Mouse (Mus musculus) macrophage (primary cell): ENCODE results near the gene Nell1. TPM values are rescaled to one million over a fixed set of nuclear protein-coding genes. Genes with fewer than 3 reads are reported as not detected.

Source experiments
- H3K27ac ChIP-seq: fragments of 350-480 bp; formaldehyde crosslinking; 2 replicates; pipeline ENCODE4 v1.9.0; 2021
- H3K36me3 ChIP-seq: fragments of 350-480 bp; formaldehyde crosslinking; 2 replicates; pipeline ENCODE4 v1.9.0; 2021; ENCODE audit errors: inconsistent target
- H3K4me3 ChIP-seq: fragments of 350-480 bp; formaldehyde crosslinking; 2 replicates; pipeline ENCODE4 v1.9.0; 2021; ENCODE audit errors: inconsistent target
- H3K79me2 ChIP-seq: fragments of 350-480 bp; formaldehyde crosslinking; 2 replicates; pipeline ENCODE4 v1.9.0; 2021; ENCODE audit errors: inconsistent target
- WGBS: methylation state at CpG from one replicate; pipeline ENCODE4 v1.1.7; 2026; ENCODE audit warnings: inconsistent platforms; ENCODE audit not compliant: missing documents; 5-methylcytosine and 5-hydroxymethylcytosine counted together
- polyA plus RNA-seq: library from polyadenylated mRNA; stranded (reverse); fragments of 250-400 nt; gene quantifications from 3 replicates; pipeline ENCODE4 v1.2.4, GENCODE M21; 2018; ENCODE audit warnings: inconsistent platforms

The Nell1 gene
- polyA plus RNA-seq, 1 experiment from 2014 or later: not detected

DNA sequence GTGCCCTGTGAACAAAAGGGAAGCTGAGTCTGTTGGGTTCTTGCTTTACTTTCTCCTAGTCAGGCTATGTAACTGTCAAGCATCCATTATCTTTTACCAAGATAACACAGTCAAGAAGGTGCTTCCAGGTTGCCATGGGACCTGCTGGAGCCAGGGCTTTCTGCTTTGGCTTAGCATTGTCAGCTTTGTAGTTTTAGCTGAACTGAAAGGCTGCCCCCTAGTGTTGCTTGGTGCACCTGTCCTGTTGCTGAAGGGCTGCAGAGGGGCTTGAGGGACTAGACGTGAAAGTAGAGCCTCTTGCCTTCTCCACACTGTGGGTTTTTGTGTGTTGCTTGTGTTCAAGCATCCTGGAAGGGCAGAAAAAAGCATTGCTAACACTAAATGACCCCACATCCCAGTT, 510.6 kb downstream of the Nell1 start:
- no peaks in the 10 kb centered on the region for H3K79me2 ChIP-seq
- no peaks in the 10 kb centered on the region for H3K36me3 ChIP-seq
- WGBS: 20% methylated on average over 1 of the region's 1 CpGs
- no peak overlapping the region for H3K27ac ChIP-seq
- H3K4me3 ChIP-seq: no peak overlapping the region

DNA sequence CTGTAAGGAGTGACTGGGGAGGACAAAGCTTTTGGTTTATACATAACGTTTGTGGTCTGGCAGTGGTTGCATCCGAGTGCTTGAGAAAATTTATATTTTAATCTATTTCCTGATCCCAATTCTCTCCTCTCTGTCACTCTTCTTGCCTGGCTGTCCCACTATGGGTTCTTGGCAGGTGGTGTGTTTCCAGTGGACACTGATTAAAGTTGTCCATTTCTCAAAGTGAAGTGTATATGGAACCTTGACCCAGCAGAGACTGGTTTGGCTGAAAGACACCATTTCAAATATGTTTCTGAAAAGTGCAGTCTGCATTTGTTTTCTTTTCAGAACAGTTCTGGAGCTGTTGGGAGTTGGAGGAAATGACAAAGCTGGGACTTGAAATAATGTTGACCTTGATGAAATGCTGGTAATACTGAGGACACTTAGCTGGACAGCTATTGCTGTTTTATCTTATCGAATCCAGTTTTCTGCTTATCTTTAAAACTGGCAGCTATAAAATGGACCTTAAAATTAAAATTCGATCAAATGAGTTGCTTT, 512.3 kb downstream of the Nell1 start:
- Histone ChIP-seq H3K79me2 (no peaks in the 10 kb centered on the region), H3K4me3 (no peak overlapping the region), H3K27ac (no peak overlapping the region), H3K36me3 (no peaks in the 10 kb centered on the region)
- WGBS: 88% methylated on average over 4 of the region's 4 CpGs

DNA sequence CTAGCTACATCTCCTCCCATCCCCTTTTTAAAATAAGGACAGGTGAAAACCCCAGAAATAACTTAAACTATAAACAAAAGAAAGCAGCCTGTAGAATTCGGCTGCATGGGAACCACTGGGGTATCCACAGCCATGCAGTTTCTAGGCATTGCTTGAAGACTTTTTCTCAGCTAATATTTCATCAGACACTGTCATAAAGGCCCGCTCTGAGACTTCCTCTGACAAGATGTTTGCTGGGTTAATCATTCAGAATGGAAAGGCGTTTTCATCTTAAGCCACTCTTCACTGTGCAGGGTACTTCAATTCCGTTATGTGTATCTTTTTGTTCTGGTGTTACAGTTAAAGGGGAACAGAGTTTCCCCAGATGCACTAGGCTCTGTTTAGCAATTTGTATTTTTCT, 526.9 kb downstream of the Nell1 start:
- 77% methylated on average over 4 of the region's 4 CpGs for WGBS
- H3K36me3 ChIP-seq: no peaks in the 10 kb centered on the region
- H3K4me3 ChIP-seq: no peak overlapping the region
- no peaks in the 10 kb centered on the region for H3K79me2 ChIP-seq
- no peak overlapping the region for H3K27ac ChIP-seq

DNA sequence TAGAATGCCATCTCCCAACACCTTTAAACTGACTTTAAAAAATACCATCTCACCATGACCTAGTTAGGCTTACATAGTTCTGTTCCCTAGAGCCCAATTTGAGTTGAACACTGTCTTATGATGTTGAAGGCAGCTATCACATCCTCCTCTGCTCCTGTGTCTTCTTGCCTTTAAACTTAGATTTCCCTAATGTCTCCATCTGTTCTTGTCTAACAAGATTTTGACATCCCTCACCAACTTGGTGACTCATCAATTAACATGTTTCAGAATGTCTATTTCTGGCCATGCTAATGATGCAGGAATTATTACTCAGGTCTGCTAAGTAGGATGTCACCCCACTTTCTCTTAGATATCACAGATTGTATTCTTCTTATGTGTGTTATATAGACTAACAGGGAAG, 532.4 kb downstream of the Nell1 start:
- no peaks in the 10 kb centered on the region for H3K36me3 ChIP-seq
- H3K4me3 ChIP-seq: no peak overlapping the region
- H3K27ac ChIP-seq: no peak overlapping the region
- H3K79me2 ChIP-seq: no peaks in the 10 kb centered on the region

DNA sequence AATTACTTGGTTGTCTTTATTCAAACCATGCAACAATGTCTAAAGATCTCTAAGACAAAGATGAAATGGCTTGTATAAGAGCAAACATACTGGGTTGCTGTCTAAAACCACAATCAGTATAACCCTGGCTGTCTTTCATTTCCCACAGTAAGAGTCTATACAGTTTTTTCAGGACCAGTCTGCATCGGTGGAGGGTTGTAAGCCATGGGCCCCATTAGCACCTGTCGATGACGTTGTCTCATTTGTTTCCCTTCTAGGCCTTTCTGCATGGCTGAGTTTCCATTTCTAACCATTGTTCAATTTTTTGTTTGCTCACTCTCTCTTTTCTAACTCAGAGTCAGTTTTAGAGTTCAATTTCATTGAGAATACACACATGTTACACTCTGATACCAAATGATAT, 540.2 kb downstream of the Nell1 start:
- 89% methylated on average over 3 of the region's 3 CpGs for WGBS
- no peak overlapping the region for H3K4me3 ChIP-seq
- H3K79me2 ChIP-seq: no peaks in the 10 kb centered on the region
- H3K27ac ChIP-seq: no peak overlapping the region
- H3K36me3 ChIP-seq: no peaks in the 10 kb centered on the region

DNA sequence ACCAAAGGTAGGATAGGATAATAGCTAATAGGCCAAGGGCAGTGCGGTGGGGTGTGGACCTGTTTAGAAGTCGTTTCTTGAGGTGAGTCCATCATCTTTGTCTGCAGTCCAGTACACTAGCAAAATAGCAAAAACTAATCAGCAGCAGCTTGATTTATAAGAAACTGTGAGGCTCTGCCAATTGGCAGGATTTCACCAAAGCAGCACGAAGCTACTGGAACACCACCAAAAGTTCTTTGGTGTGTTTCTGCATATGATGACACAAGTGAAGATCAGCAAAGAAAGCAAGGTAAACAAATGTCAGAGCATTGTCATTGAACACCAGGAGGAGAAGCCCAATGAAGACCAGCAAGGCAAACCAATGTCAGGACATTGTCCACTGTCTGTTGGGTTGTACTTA, 542.0 kb downstream of the Nell1 start:
- 85% methylated on average over 3 of the region's 3 CpGs for WGBS
- Histone ChIP-seq H3K27ac (no peak overlapping the region), H3K36me3 (no peaks in the 10 kb centered on the region), H3K79me2 (no peaks in the 10 kb centered on the region), H3K4me3 (no peak overlapping the region)

DNA sequence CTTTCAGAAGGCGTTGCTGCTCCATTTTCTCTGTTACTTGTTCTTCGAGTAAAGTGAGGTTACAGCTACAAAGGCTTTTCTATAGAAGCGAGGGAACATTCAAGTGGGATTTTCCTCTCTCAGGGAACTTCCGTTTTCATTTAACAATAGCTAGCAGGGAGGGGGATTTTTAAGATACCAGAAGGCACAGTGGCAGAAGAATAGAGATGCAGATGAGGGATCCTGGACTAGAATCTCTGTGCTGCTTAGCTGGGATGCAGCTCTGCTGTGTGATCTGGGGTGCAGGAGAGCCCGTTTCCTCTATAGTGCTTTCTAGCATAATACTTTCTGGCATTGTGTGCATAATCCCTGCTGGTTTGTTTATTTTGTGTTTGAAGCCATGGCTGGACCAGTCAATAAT, 568.7 kb downstream of the Nell1 start:
- Histone ChIP-seq H3K27ac (no peak overlapping the region), H3K36me3 (no peaks in the 10 kb centered on the region), H3K4me3 (no peak overlapping the region), H3K79me2 (no peaks in the 10 kb centered on the region)
- 22% methylated on average over 5 of the region's 5 CpGs for WGBS

DNA sequence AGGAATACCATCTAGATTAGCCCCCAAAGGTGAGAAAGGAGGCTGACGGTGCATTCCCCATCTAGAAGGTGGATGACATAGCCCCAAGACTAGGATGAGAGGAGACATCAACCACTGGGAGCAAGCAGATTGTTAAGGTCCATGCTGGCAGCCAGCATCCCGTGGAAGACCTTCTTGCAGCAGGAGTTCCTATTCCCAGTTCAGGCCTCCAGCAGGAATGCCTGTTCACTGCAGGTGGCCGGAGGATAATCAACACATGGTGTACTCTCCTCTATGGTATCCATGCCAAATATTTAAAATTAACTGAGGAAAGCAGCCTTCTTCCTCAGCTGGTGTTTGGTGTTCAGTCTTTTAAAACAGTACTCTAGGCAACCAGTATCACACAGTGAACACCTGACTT, 574.9 kb downstream of the Nell1 start:
- Histone ChIP-seq H3K27ac (no peak overlapping the region), H3K4me3 (no peak overlapping the region), H3K79me2 (no peaks in the 10 kb centered on the region), H3K36me3 (no peaks in the 10 kb centered on the region)
- 79% methylated on average over 3 of the region's 3 CpGs for WGBS

DNA sequence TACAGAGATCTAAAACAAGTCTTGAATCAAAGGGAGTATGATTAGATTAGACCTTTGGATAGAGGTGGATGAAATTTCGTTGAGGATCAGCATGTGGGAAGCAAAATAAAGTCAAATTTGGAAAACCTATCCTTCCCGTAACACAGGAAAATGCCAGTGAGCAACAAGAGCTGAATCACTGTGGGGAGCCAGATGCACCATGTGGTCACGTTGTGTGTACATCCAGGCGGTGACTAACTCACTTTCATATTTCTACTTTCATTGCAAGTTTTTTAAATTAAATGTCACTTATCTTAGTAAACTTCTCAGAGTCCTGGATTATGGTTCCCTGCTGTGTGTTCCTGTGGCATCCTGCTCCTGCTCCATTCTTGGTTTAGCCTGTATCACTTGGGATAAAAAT, 576.8 kb downstream of the Nell1 start:
- no peaks in the 10 kb centered on the region for H3K79me2 ChIP-seq
- 73% methylated on average over 4 of the region's 4 CpGs for WGBS
- H3K36me3 ChIP-seq: no peaks in the 10 kb centered on the region
- H3K4me3 ChIP-seq: no peak overlapping the region
- H3K27ac ChIP-seq: no peak overlapping the region

DNA sequence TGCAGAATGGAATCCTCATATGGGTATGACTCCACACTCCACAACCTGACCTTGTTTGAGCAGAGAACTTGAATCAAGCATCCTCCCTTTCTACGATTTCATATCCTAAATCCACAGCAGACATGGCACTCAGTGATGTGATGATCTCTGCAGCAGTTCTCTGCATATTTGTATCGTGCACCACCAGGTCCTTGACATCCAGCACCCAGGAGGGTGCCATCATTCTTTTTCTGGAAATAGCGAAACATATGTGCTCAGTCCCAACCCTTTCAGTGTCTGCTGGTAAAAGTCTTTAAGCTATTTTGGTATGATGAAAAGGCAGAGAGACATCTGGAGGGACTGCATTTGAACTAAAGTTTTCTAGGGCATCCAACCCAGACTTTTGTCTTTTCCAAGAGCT, 588.0 kb downstream of the Nell1 start:
- no peaks in the 10 kb centered on the region for H3K36me3 ChIP-seq
- H3K27ac ChIP-seq: no peak overlapping the region
- no peak overlapping the region for H3K4me3 ChIP-seq
- H3K79me2 ChIP-seq: no peaks in the 10 kb centered on the region
- 84% methylated on average over 3 of the region's 3 CpGs for WGBS

DNA sequence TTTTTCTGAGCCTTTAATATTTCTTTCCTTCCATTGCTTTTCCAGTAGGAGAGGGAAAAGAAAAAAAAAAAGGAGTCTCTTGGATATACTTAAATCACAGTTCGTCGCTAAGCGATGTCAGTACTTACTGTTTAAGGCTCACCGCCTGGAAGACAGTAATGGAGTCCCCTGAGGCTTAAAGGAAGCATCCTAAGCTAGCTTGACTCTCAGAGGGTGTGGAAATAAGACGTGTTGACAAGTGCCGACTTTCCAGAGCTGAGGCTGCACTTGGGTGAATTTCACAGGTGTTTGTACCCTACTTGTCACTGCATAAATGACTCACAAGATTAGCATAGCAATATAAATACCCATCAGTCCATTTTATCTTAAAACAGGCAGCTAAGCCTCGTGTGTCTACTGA, 599.2 kb downstream of the Nell1 start:
- Histone ChIP-seq H3K27ac (no peak overlapping the region), H3K79me2 (no peaks in the 10 kb centered on the region), H3K4me3 (no peak overlapping the region), H3K36me3 (no peaks in the 10 kb centered on the region)
- 77% methylated on average over 7 of the region's 7 CpGs for WGBS

DNA sequence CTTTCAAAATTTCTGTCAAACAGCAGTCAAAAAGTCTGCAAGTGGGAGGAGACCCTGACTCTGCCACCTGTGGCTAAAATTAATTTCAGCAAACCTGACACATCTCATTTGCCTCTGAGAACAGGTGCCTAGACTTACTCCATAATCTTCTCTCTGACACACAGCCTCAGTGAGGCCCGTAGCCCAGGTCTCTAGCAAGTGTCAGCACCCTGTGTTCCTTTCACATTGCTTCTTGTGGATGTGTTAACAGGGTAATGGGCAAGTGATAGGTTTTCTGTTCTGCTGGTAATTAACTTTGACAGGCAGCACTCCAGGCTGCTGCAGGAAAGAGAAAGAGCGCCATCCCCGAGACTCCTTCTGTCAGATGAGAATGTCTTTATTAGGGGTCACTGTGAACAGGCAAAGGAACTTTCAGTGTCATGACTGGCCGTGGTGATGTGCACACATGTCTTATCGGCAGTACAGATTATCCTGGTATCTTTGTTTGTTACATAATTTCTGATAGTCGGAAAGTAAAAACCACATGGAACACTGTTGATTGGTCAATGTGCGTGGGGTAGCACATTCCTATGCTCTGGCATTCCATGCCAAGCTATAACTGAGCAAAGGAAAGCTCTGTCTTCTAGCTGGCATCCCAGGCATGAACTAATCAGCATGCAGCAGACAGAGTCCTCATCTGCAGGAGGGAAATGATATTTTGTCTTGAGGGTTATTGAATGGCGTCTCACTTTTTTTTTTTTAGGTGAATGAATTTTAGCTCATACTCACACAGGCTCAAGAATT, 614.2 kb downstream of the Nell1 start:
- no peak overlapping the region for H3K4me3 ChIP-seq
- 82% methylated on average over 7 of the region's 8 CpGs for WGBS

DNA sequence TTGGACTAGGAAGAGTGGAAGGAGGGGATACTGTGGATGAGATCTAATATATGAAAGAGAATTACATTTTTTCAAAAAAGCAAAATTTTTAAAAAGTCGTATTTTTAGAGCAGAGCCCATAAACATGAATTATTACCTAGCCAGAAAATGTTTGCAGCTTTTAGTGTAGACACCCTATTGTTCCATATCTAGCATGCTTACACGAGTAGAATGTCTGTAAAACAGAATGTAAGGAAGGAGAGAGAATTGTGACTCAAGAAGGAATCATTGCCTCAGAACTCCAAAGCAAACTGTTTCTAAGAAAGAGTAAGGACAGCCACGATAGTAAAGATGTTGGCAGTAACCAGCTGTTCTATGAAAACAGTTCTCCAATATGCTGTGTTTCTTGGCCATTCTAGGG, 624.2 kb downstream of the Nell1 start, which contains the start of gene 4933405O20Rik:
TSS of gene 4933405O20Rik (plus strand) at position 301 of the 400 bp plus-strand sequence.
- WGBS: 69% methylated on average over 3 of the region's 3 CpGs

More for the DNA sequence above, 614.2 kb downstream of the Nell1 start:
- H3K79me2 ChIP-seq: no peaks in the 10 kb centered on the region
- H3K27ac ChIP-seq: no peak overlapping the region
- no peaks in the 10 kb centered on the region for H3K36me3 ChIP-seq

DNA sequence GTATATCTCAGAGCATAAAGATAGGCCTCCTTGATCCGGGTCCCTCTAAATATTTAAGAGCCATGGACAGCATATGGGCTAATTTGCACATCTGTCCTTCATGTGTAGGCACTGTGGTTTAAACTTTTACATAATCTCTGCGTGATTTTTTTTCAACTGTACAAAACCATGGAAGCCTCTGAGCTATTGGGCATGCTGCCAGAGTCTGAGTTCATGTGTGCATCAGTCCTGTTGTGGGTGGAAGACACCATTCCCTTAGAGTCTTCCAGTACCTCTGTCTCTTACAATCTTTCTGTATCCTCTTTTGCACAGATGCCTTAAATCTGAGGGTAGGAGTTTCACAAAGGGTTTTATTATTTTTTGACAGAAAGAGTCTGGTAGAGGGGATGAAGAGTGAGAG, 639.4 kb downstream of the Nell1 start:
- H3K4me3 ChIP-seq: no peak overlapping the region
- WGBS: 83% methylated on average over 2 of the region's 2 CpGs
- H3K79me2 ChIP-seq: no peaks in the 10 kb centered on the region
- H3K36me3 ChIP-seq: no peaks in the 10 kb centered on the region
- H3K27ac ChIP-seq: no peak overlapping the region

More for the DNA sequence above, 624.2 kb downstream of the Nell1 start, which contains the start of gene 4933405O20Rik:
- H3K27ac ChIP-seq: no peak within 1 kb of the TSS
- no peaks in the 10 kb centered on the region for H3K36me3 ChIP-seq
- no peak within 1 kb of the TSS for H3K4me3 ChIP-seq
- H3K79me2 ChIP-seq: no peaks in the 10 kb centered on the region

DNA sequence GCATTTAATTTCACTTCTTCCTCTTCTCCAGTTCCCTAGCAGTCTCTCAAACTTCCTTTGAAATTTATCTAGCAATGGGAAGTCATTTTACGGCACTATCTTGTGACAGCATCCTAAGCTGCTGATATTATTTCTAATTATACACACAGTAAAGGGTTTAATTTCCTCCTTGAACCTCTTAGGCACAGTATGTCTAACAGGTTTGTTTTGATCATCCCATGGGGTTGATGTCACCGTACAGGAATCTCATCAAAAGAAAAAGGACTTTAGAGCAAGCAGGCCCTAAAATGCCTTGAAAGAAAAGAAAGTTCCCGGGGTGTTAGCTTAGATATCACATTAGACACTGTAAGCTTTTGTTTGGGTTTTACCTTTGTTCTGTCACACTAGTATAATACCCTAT, 654.5 kb downstream of the Nell1 start:
- Histone ChIP-seq H3K4me3 (no peak overlapping the region), H3K27ac (no peak overlapping the region)

DNA sequence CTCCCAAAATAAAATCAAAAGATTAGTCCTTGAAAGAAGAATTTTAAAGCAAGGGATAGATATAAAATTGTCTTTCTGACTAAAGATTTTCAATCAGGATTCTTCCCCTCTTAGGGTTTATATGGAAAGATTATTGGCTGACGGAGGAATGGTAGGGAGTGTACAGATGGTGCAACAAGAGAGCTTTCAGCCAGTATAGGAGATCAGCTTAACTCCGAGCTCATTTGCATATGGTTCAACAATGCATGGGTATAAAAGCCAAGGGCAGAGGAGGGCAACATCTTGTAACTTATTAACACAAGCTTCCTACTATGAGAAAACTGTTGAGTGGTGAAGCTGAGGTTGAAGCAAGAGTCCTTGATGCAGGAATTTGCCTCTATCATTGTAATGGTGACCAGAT, 658.5 kb downstream of the Nell1 start:
- H3K79me2 ChIP-seq: no peaks in the 10 kb centered on the region
- H3K27ac ChIP-seq: no peak overlapping the region
- H3K4me3 ChIP-seq: no peak overlapping the region
- WGBS: 76% methylated on average over 2 of the region's 2 CpGs
- H3K36me3 ChIP-seq: no peaks in the 10 kb centered on the region

More for the DNA sequence above, 654.5 kb downstream of the Nell1 start:
- Histone ChIP-seq H3K79me2 (no peaks in the 10 kb centered on the region), H3K36me3 (no peaks in the 10 kb centered on the region)
- WGBS: 71% methylated on average over 3 of the region's 3 CpGs
